Mouse (Mus musculus) hindbrain, embryonic 10.5 days (tissue): ENCODE results near the gene Adam23. TPM values are rescaled to one million over a fixed set of nuclear protein-coding genes. Genes with fewer than 3 reads are reported as not detected.
"Not testable (repeated sequence)": the region's sequence is repeated elsewhere in the genome, so short reads cannot be mapped to it uniquely, and the experiment has no call there.

Experiments
- DNase-seq: peaks from one replicate; pipeline ENCODE4 v3.0.0-alpha.2; 2017; ENCODE audit warnings: low spot score
- H3K27ac ChIP-seq: fragments of 300-500 bp; sonication (generic); 2 replicates; pipeline ENCODE4 v1.5.1; 2016; ENCODE audit warnings: mild to moderate bottlenecking, moderate library complexity
- H3K27me3 ChIP-seq: fragments of 300-500 bp; sonication (generic); 2 replicates; pipeline ENCODE4 v1.6.1; 2016; ENCODE audit warnings: mild to moderate bottlenecking; ENCODE audit not compliant: poor library complexity, insufficient read depth, severe bottlenecking
- H3K36me3 ChIP-seq: fragments of 300-500 bp; sonication (generic); 2 replicates; pipeline ENCODE4 v1.6.1; 2016; ENCODE audit warnings: mild to moderate bottlenecking, moderate library complexity
- H3K4me1 ChIP-seq: fragments of 300-500 bp; sonication (generic); replicated peaks from 2 replicates; pipeline ENCODE4 v1.6.1; 2016; ENCODE audit warnings: mild to moderate bottlenecking
- H3K4me3 ChIP-seq: fragments of 300-500 bp; sonication (generic); 2 replicates; pipeline ENCODE4 v1.5.1; 2016; ENCODE audit warnings: mild to moderate bottlenecking, moderate library complexity
- H3K9me3 ChIP-seq: fragments of 300-500 bp; sonication (generic); 2 replicates; pipeline ENCODE4 v1.6.1; 2016; ENCODE audit warnings: mild to moderate bottlenecking, moderate library complexity
- WGBS: fragments of 180-500 bp; shearing (Covaris S2); methylation state at CpG from one replicate; pipeline ENCODE4 v1.1.7; 2016; 5-methylcytosine and 5-hydroxymethylcytosine counted together
- polyA plus RNA-seq: library from polyadenylated mRNA; unstranded; fragments of >200 nt; fragmentation: Nextera tagmentation; extraction: Ambion mirVana; gene quantifications from 2 replicates; pipeline ENCODE4 v1.2.1, GENCODE M21; 2016

Gene Adam23
- polyA plus RNA-seq, 1 experiment from 2014 or later, result 5.5 TPM

GRCm38 (mm10) chr1:63628211-63628610 is 182.5 kb downstream of the Adam23 start:
- WGBS, result 54% methylated on average over 2 of the region's 2 CpGs
- H3K27ac ChIP-seq, result no peak overlapping the region
- no peak for DNase-seq
- H3K27me3 ChIP-seq, result no peaks in the 10 kb centered on the region
- no peaks in the 10 kb centered on the region; the same call in 1 of the 2 replicates for H3K9me3 ChIP-seq
- H3K36me3 ChIP-seq, result no peaks in the 10 kb centered on the region
- no peaks in the 10 kb centered on the region for H3K4me1 ChIP-seq
- H3K4me3 ChIP-seq, result no peak overlapping the region

- not testable (repeated sequence) for H3K9me3 ChIP-seq, DNase-seq, H3K27ac ChIP-seq, H3K27me3 ChIP-seq, H3K4me3 ChIP-seq, H3K4me1 ChIP-seq, H3K36me3 ChIP-seq
These were observed 184.7 kb downstream of the Adam23 start for GRCm38 (mm10) chr1:63630390-63630789.

GRCm38 (mm10) chr1:63639921-63640320 is 194.2 kb downstream of the Adam23 start:
- Histone ChIP-seq H3K4me3 (no peak overlapping the region), H3K36me3 (no peaks in the 10 kb centered on the region), H3K27ac (no peak overlapping the region), H3K27me3 (no peaks in the 10 kb centered on the region), H3K4me1 (no peaks in the 10 kb centered on the region), H3K9me3 (no peaks in the 10 kb centered on the region)
- WGBS, result 83% methylated on average over 6 of the region's 6 CpGs
- no peak for DNase-seq

Other genes with a start within 250 kb of the Adam23 start
- gene Gpr1, start 231.3 kb upstream of the Adam23 start, polyA plus RNA-seq, result 0.19 and 0.26 TPM in 2 replicates
- gene Zdbf2, start 172.6 kb upstream of the Adam23 start, polyA plus RNA-seq, result 16.4 and 18.3 TPM in 2 replicates
- gene Gm39653, start 170.1 kb downstream of the Adam23 start, polyA plus RNA-seq, result not detected in 2 replicates
- gene Dytn, start 241.0 kb downstream of the Adam23 start, polyA plus RNA-seq, result 0.05 TPM in 1 of 2 replicates, not detected in the other